Mouse (Mus musculus) activated CD4-positive, CD25-positive, alpha-beta regulatory T cell, adult 4 months (primary cell): ENCODE measurements around the gene Gm49384. TPM values are rescaled to one million over a fixed set of nuclear protein-coding genes. Genes with fewer than 3 reads are reported as not detected.
"Not testable (repeated sequence)": the region's sequence is repeated elsewhere in the genome, so short reads cannot be mapped to it uniquely, and the experiment has no call there.

Experiments
- ATAC-seq: one replicate; pipeline ENCODE4 v1.8.0; 2017
- polyA plus RNA-seq, 2 experiments: library from polyadenylated mRNA; unstranded; fragments of 100-300 nt; shearing (Covaris generic); gene quantifications; one replicate each; pipeline ENCODE4 v1.2.1; 2017

The Gm49384 gene
- polyA plus RNA-seq, 2 experiments from 2014 or later: 8.2 to 9.1 TPM

DNA sequence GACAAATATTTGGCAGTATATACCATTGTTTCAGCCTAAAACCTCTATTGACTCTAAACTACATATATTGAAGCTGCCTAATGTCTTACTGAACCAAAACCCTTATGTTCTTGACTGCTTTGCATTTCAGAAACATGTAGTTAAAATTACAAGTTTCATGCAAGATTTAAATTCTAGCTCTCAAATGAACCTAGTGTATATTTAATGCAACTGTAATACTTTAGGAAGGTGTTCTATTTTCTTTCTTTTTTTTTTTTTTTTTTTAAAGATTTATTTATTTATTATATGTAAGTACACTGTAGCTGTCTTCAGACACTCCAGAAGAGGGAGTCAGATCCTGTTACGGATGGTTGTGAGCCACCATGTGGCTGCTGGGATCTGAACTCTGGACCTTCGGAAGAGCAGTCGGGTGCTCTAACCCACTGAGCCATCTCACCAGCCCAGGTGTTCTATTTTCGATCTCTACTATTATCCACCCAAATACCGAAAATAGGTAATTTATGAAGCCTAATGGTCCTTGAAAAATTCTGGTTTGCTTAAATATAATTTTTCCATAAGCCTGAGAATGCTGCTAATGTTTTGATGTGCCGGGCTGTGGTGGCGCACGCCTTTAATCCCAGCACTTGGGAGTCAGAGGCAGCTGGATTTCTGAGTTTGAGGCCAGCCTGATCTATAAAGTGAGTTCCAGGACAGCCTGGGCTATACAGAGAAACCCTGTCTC, 37.0 kb downstream of the Gm49384 start:
- not testable (repeated sequence) for ATAC-seq

DNA sequence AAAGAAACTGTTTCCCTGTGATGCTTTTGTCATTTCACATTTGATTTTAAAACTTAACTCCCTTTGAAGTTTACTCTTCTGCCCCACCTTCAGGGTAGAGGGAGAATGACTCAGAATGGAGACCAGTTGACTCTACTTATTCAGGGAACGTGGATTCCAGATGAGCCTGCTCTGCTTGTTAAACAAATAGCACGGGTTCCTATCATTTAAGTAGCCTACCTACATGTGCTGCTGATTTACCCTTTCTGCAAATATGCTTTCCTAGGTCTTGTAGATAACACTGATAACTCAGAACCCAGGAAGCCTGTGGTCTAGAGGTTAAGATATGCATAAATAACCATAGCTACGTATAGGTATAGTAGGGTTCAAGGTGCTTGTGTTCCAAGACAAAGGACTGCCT, 39.2 kb downstream of the Gm49384 start:
- peak; percentile 37 for ATAC-seq

DNA sequence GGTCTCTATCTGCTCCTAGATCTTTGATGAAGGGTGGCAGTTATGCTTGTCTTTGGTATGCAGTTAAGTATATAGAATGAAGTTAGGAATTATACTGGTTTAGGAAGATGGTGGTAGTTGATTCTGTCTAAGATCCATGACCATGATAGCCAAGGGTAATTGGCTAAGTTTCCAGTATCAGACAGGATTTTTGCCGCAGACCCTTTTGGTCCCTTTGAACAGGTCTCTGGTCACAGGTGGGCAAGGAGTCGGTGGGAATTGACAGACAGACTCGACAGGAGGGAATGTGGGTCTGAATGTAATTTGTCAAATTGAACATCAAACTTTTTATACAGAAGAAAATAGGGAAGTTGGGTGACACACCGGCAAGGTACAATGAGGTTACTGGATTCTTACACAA, 40.5 kb downstream of the Gm49384 start:
- ATAC-seq: not testable (repeated sequence)

DNA sequence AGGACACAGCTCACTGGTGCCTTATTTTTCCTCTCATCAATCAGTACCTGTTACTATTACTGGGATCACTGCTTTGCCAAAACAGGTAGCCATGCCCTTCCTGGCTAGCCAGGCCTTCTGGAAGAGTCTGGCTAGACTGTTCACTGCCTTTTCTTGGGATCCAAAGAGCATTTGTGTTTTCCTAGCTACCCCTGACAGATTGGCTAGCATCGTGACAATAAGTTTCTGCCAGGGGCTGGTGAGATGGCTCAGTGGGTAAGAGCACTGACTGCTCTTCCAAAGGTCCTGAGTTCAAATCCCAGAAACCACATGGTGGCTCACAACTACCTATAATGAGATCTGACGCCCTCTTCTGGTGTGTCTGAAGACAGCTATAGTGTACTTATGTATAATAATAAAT, 43.4 kb downstream of the Gm49384 start:
- not testable (repeated sequence) for ATAC-seq

DNA sequence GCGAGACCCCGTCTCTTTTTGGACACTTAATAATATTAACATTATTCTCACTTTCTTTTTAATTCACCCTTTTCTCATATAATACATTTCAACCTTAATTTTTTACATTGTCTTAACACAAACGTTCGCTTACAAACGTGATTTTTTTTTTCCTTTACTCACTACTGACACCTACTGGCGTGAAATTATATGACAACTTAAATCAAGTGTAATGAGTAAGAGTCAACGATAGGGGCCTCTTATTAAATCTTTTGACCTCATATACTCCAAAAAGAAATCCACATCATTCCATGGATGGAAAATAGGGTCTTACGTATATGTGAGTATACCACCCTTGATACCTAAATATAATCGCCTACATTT, 44.5 kb downstream of the Gm49384 start:
- peak; percentile 30 for ATAC-seq

- peak; percentile 93 for ATAC-seq
Measured at GRCm38 (mm10) chr12:69158765-69159577, 45.1 kb downstream of the Gm49384 start, which contains the start of gene Rps29. Gene Rps29, minus strand, starts transcription at chr12:69159186.

DNA sequence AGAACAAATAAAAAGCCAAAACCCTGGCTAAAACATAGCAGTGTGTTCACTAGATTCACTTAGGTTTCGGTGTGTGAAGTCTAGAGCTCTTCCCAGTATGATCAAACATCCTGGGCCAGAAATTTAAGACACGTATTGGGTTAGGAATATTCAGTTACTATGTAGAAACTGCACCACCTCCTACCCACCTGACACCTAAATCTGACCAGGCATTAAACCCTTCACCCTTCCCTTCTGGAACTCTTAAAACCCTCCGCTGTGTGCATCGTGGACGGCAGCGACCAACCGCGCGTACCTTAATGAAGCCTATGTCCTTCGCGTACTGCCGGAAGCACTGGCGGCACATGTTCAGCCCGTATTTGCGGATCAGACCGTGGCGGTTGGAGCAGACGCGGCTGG, 45.7 kb downstream of the Gm49384 start:
- ATAC-seq: no peak

DNA sequence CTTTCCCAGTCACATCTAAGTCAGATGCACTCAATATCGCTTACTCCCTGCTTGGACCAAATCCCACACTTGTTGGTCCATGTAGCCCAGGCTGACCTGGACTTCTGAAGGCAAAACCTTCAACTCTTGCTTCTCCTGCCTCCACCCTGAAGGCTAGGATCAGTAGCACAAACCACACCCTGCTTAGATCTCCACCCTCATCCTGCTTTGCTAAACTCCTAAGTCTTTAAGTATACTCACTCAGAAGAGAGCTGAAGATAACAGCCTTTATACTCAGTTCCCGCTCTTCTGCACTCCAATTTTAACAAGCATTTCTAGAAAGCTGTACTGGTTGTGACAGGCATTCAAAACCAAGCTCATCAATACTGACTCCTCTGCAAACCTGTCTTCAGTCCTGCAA, 47.0 kb downstream of the Gm49384 start:
- no peak for ATAC-seq

- no peak for ATAC-seq
Measured at GRCm38 (mm10) chr12:69156436-69156835, 47.6 kb downstream of the Gm49384 start.

- no peak for ATAC-seq
Measured at GRCm38 (mm10) chr12:69155923-69156322, 48.1 kb downstream of the Gm49384 start.

DNA sequence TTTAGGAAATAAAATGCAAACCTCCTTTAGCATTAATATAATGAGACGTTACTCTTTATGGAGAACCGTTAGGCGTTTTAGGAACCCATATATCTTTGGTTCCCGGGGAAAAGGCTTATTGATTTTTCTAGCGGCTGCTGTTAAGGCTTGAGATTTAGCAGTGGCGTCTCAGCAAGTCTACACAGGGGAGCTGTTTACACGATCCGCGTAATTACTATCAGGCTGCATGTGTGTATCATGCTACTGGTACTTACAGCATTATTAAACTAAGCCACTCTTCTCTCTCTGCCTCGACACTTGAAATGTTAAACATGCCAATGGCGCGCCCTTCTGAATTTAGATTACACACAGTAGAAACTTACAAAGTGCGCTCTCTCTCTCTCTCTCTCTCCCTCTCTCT, 54.0 kb downstream of the Gm49384 start:
- ATAC-seq: no peak

DNA sequence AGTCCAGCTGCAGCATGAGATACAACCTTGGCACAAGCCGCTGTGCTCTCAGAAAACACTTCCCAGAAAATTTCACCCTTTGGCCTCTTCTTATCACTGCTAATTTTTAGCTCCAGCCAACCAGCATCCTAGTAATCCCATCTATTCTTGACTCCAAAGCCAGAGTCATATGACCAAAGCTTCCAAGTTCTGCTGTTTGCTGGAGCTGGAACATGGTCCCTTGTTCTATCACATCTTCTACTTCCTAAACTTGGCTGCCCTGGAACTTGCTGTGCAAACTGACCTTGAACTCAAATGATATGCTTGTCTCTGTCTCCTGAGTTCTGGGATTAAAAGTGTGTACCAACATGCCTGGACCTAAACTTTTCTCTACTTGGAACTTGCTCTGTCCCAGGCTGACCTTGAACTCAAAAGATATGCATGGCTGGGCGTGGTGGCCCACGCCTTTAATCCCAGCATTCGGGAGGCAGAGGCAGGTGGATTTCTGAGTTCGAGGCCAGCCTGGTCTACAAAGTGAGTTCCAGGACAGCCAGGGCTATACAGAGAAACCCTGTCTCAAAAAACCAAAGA, 56.8 kb downstream of the Gm49384 start:
- no peak for ATAC-seq

GRCm38 (mm10) chr12:69143460-69143859, 60.6 kb downstream of the Gm49384 start:
- ATAC-seq: no peak

DNA sequence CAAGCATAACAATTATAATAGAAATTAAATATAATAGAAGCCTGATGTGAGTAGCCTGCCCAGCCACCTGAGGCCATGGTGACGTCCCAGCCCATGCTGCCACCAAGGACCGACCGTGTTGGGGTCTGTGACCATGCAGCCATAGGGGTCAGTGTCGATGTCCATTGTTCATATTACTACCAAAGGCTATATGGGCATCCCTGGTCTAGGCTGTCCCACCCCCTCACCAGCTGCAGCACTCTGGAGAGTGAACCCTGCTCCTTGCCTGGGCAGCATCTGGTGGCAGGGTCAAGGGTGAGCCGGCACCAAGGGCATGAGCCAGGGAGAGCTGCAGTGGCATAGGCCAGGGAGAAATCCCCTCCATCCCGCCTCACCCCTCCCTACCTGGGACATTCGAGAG, 64.2 kb downstream of the Gm49384 start:
- no peak for ATAC-seq

Other genes starting within 250 kb of the Gm49384 start
- gene Rps29, start 45.1 kb downstream of the Gm49384 start, polyA plus RNA-seq: 1,000 to 10,000 TPM; 2,273 to 4,022 TPM
- gene Lrr1, start 35.5 kb downstream of the Gm49384 start, polyA plus RNA-seq: 1 to 10 TPM; 1.7 to 4.0 TPM
- 100 to 1,000 TPM; 638 to 650 TPM for gene Rpl36al, start 20.2 kb downstream of the Gm49384 start, polyA plus RNA-seq
- gene Mgat2, start 20.1 kb downstream of the Gm49384 start, polyA plus RNA-seq: 10 to 100 TPM; 23.3 to 23.5 TPM
- 10 to 100 TPM in 1 of 2 experiments, 1 to 10 TPM in 1; 8.2 to 10.3 TPM for gene Gm49383, start 7.2 kb downstream of the Gm49384 start, polyA plus RNA-seq
- 1 to 10 TPM; 3.3 to 5.2 TPM for gene Dnaaf2, start 5.8 kb downstream of the Gm49384 start, polyA plus RNA-seq
- gene Pole2, start 23.9 kb upstream of the Gm49384 start, polyA plus RNA-seq: 10 to 100 TPM; 14.2 to 15.5 TPM
- 10 to 100 TPM; 13.0 to 26.6 TPM for gene Klhdc1, start 36.9 kb upstream of the Gm49384 start, polyA plus RNA-seq
- 10 to 100 TPM; 11.8 to 19.7 TPM for gene Klhdc2, start 92.4 kb upstream of the Gm49384 start, polyA plus RNA-seq
- gene Nemf, start 152.9 kb upstream of the Gm49384 start, polyA plus RNA-seq: 100 to 1,000 TPM; 138 to 148 TPM
- 10 to 100 TPM; 35.2 to 74.5 TPM for gene Arf6, start 167.9 kb upstream of the Gm49384 start, polyA plus RNA-seq
- gene Gm9887, start 168.2 kb upstream of the Gm49384 start, polyA plus RNA-seq: not detected